Mouse (Mus musculus) layer of hippocampus, adult 9-11 months (tissue): ENCODE results near the gene C330007P06Rik.

ENCODE experiments used
- DNase-seq: peaks from one replicate; pipeline ENCODE4 v3.0.0; 2022

C330007P06Rik gene

GRCm38 (mm10) chrX:36796163-36796581, 77.7 kb downstream of the C330007P06Rik start:
- DNase-seq, result peak; percentile 82

- DNase-seq, result peak; percentile 84
Measured at GRCm38 (mm10) chrX:36795424-36796162, 78.3 kb downstream of the C330007P06Rik start, which contains the start of gene Slc25a5. Slc25a5 (plus strand) TSS chrX:36795651.

GRCm38 (mm10) chrX:36794571-36794970, 79.3 kb downstream of the C330007P06Rik start:
- DNase-seq, result no peak

GRCm38 (mm10) chrX:36789360-36789759, 84.6 kb downstream of the C330007P06Rik start:
- DNase-seq, result no peak

GRCm38 (mm10) chrX:36777694-36778093, 96.2 kb downstream of the C330007P06Rik start:
- no peak for DNase-seq

GRCm38 (mm10) chrX:36775520-36775919, 98.4 kb downstream of the C330007P06Rik start:
- DNase-seq, result no peak
